Mouse (Mus musculus): Measurements from ENCODE around the gene Fbrsl1.

DNA sequence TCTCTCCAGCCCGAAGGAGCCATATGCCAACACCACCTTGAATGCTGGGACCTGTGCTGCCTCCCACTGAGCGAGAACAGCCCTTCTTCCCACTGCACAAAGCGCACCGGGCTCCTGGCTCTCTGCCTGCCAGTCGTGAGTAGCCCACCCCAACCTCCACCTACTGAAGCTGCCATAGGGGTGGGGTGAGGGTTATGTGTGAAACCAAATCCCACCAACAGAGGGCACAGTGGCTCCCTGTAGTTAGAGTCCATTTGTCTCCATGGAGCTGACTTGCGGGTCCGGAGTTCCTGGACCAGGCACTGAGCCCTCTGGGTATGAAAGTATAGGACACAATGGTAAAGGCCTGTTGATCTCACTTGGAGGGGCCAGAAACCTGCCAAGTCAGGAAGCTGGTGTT is 93.6 kb downstream of the Fbrsl1 start:
- peak; percentile 12; the same call in 1 of the 2 replicates for TF ChIP-seq CTCF (IDR thresholded peaks at IDR 0.05; ENCODE audit: low read depth, low read length)
- no peak for TF ChIP-seq POLR2A (IDR thresholded peaks at IDR 0.05; ENCODE audit: borderline replicate concordance, low read depth, low read length)
